Mouse (Mus musculus) embryo, embryonic 9.5 days (tissue): ENCODE results near the gene Ldhd.
A peak's percentile ranks its signal among the peaks of the same experiment; 100 is the strongest.
"Not testable (repeated sequence)": the region's sequence is repeated elsewhere in the genome, so short reads cannot be mapped to it uniquely, and the experiment has no call there.

Experiments
- DNase-seq: peaks from one replicate; pipeline ENCODE4 v3.0.0-alpha.2; 2017; ENCODE audit errors: extremely low spot score

Ldhd gene

DNA sequence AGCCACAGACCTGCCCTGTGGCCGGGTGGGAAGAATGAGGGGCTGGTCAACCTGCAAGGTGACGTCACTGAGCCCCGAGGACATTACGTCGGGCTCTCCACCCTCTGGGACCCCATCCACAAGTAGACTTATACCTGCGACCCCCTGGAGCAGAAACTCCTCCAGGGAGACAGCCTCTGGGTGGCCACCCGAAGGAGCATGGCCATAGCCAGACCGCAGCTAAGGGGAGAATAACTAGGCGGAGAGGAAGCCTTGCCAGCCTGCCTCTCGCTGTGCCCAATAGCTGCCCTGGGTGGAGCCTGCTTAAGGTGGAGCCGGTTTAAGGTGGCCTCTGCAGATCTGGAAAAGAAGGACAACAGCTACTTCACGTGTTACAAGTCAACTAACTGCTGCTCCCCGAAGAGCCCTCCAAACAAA is at the start of gene Ldhd:
Ldhd (minus strand) TSS at position 270 of the 417 bp plus-strand sequence.
- DNase-seq, result no peak

DNA sequence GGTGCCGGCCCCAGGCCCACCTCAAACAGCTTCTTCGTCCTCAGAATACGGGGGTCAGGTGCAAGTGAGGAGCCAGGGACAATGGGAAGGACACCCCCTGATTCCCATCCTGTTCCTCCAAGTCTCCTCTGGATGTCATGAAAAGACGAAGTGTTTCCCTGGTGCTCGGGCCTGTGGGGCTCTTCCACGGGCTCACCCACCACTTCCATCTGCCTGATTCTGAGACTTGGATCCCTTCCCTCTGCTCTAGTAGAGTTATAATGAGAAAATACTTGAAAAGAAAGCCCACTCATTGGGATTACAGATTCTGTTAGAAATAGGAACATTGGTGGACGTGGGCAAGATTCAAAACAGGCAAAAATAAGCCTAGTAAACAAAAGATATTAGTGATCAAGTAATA is 48.7 kb upstream of the Ldhd start:
- DNase-seq, result no peak

DNA sequence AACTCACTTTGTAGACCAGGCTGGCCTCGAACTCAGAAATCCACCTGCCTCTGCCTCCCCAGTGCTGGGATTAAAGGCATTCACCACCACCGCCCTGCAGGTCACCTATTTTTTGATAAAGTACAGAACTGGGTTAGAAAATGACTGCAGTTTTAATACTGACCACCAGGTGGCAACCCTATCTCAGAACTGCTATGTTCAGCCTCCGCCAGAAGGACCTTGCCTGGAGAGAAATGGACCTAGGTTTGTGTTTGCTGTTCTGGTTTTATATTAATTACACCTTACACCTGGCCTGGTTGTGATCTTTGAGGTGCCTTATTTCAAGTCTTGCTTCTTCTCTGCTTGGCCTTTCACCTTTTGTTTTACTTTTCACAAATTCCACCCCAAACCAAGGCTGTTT is 47.9 kb upstream of the Ldhd start:
- peak; percentile 67 for DNase-seq

DNA sequence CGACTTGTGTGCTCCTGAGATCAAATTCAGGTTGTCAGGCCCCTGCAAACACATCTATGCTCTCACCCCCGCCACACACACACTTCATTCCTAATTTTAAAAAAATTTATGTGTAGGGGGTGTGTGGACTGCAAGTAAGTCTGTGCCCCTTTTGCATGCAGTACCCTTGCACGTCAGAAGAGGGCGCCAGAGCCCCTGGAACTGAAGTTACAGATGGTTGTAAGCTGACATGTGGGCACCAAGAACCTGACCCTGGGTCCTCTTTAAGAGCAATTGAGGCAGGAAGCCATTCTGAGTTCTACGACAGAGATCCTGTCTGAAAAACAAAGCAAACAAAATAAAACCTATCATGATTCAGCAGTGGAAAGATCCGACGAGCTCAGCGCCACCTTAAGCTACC is 46.1 kb upstream of the Ldhd start:
- no peak for DNase-seq

DNA sequence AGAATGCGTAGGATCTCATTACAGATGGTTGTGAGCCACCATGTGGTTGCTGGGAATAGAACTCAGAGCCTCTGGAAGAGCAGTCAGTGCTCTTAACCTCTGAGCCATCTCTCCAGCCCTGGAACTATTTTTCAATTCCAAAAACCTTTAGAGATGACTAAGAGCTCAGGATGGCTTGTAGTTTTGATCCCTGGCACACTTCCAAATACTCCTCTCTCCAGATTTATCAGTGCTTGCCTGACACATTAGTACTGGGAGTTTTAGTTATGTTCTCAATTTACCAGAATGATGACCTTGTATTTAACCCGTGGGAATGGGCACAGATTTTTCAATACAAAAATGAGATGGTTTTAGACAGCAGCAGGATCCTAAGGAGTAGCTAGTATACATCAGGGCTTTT is 36.6 kb upstream of the Ldhd start:
- no peak for DNase-seq

DNA sequence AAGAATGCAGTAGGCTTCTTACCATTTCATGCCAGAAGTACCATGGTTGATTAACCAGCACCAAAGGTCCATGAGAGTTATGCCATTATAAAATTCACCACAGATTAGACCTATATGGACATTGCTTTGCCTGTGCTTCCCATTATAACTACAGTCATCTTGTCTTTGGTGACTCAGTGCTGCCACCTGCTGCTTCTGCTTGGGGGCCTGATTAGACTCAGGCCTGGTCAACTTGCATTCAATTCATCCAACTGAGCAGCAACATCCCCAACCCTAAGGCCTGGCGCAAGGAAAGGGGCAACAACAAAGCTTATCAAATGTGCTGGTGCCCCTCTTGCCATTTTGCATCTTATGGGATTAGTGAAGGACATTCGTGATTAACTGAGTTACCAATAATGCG is 32.3 kb upstream of the Ldhd start:
- peak; percentile 68 for DNase-seq

DNA sequence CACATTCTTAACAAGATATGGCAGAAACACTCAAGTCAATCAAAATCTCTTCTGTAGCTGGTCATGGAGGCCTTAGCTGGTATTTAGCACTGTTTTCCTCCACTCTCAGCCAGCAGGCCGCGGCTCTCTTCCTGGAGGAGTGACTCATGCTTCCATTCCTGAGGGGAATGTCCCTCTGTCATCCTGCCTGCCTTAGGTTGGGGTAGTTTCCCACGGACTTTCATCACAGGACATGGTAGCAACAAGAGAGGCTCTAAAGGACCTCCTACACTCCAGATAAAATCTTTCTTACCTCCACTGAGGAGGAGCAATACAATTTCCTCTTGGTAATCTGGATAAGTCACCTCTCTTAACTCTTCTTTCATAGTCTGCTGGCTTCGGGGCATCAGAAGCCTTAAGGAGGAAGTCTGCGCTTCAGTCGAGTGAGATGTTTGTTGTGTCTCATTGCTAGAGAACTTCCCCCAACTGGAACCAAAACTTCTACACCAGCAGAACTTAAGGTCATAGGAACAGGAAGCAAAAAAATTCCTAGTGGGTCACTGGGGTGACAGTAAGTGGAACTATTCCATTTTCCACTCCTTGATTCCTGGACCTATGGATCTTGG is 28.7 kb upstream of the Ldhd start:
- DNase-seq, result no peak

DNA sequence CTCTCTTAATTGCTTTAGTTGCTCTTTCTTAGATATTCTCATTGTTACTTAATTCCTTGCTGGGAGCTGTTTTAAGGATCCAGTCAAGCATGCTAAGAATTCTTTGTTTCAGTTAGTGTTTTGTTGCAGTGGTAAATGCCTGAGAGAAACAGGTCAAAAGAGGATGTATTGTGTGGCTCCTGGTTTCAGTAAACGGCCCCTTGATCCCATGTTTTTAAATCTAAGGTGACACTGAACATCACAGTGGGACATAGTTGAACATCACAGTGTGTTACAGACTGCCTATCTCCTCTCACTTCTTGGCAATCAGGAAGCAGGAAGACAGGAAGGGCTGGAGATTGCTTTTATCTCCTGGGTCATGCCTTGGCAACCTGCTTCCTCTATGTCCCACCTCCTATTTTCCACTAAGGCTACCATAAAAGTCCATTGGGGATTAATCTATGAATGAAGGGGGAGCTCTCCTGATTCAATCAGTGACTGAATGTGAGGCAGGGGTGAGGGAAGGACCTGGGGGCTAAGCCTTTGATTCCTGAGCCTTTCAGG is 27.2 kb upstream of the Ldhd start:
- no peak for DNase-seq

DNA sequence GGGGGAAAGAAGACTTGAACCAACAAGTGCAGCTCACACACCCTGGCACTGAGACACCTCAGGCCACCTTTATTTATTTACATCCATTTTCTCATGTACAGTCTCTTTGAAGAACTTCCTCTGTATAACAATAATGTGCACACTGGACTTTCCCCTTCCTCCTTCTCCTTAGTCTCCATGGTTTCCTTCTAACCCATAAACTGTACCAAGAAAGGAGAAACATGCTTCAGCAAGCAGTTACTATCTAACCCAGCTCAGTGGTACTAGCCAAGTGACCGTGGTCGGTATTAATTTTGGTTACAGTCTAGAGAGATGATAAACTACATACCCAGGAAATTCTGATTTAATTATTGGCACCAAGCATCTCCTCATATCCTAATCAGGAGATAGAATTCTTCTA is 23.4 kb upstream of the Ldhd start:
- no peak for DNase-seq

DNA sequence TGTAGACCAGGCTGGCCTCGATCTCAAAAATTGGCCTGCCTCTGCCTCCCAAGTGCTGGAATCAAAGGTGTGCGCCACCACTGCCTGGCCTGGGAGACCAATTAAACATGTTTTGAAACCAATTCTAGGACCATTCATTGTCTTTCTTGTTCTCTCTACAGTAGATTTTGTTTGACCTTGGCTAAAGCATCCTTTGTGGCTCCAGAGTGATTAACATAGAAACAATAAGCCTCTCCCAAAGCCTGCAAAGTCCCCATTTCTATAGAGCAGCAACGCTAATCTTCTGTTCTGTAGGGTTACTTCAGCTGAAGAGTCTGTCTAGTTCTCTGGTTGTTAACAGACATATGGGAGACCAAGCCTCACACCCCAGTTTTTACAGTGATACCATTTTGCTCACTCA is 20.5 kb upstream of the Ldhd start:
- DNase-seq, result no peak

DNA sequence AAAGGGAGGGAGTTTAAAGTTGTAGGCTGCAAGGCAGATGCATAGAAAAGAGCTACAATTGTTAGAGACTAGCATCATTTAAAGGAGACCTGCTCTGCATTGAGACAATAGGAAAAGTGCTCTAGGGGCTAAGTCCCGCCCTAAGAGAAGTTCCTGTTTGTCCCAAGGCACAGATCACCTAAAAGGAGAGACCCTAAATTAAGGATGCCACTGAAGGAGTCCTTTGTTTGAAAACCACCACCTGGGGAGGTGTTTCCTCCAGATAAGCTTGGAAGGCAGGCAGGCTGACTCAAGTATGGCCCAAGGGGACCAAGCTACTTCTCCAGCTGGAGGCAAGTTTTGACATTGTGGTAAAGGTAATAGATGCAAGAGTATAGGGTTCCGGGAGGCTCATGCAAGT is 18.7 kb upstream of the Ldhd start:
- no peak for DNase-seq

DNA sequence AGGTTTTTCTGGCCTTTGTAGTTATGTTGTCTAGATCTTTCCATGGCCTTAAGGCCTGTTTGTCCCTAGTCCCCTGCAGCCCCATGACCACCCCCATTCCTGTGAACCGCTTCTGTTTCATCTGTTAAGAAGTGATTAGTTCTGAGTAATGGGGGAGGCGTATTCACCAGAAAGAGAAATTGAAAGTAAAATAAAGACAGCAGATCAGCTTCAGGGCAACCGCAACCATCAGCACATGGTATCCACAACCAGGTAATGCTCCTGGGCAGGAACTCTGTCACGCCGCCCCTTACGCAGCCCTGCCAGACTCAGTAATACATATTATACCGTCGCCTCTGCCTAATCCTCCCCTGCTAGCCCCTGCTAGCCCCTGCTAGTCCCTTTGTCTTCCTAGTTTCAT is 15.5 kb upstream of the Ldhd start:
- no peak for DNase-seq

DNA sequence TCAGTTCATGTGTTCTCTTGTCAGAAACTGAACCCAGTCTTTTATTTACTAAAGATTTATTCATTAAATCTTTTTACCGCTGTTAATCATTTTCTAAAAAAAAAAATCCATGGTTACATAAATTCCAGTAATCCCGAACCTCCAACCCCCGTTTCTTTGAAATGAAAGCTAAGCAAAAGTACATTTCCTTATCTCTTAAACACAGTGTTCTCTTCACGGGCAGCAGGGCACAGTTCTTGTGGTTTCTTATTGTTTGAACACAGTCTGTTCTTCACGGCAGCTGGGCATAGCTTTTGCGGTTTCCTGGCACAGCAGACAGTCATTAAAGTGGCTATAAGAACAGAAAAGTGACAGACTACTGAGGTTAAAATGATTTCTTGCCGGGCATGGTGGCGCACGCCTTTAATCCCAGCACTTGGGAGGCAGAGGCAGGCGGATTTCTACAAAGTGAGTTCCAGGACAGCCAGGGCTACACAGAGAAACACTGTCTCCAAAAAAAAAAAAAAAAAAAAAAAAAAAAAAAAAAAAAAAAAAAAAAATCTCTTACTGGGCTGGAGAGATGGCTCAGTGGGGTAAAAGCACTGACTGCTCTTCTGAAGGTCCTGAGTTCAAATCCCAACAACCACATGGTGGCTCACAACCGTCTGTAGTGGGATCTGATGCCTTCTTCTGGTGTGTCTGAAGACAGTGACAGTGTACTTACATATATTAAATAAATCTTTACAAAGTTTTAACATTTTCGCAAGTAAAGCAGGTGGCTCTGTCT is 14.3 kb upstream of the Ldhd start:
- not testable (repeated sequence) for DNase-seq

DNA sequence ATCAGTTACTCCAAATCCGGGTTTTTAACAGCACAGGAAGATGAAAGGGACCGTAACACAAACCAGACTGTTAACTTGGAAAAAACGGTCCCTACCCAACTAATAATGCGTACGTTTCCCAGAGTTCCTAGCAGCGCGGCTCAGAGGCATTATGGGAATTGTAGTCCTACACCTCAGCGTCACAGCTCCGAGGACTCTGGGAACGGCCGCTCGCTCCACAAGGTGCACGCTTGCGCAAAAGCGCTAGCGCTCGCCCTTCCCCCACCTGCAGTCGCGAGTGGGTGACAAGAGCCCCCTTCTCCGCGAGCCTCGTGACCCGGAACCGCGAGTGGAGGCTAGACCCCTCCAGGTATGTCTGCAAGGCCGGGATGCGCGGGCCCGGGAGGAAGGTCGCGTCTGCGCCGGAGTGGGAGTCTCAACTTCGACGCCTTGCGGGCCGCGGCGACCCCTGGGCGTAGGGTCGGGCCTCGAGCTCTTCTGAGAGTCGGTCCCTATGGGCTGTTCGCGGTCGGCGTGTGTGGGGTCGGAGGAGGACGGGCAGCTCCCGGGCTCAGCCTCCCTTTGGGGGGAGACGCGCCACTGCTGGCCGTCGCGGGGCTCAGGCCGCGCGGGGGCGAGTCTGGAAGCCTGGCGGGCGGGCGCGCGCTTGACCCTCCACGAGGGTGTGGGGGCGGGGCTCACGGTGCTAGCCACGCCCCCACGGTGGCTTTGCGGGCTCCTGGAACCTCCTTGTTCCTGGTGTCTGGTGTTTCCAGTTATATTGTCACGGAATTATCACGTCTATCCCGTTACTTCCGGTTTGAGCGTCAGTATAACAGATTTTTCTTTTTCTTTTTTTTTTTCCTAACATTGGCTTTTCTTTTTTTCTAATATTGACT is 13.3 kb upstream of the Ldhd start, which contains the start of gene Zfp1:
Zfp1 (plus strand) TSS at position 138 of the 878 bp plus-strand sequence.
- DNase-seq, result peak; percentile 93

DNA sequence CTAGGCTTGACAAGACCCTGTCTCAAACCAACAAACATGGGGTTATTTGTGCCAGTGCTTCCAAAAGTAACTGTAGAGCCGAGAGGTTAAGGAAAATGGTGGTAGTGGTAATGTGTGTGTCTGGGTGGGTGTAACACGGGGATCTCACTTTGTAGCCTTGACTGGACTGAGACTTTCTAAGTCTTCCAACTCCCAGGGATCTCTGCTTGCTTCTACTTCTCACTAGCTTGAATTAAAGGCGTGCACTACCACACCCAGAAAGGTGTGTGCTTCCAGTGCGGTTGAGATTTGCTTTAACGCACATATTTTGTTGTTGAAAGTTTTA is 12.7 kb upstream of the Ldhd start:
- DNase-seq, result no peak

DNA sequence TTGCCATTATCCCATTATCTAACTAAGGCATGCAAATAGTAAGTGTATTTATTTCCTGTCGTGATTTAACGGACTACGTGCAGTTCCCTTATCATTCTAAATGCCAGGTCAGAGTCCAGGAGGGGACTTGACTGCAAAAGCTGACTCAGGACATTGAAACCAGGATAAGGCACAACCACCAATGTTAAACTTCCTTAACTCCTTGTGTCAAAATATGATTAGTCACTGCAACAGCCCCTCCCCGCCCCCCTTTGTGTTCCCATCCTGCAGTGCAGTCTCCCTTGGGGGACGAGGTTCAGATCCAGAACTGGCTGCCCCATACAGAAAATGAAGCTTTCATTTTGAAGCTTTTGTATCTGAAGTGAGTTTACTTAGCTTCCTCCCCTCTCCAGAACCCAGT is 12.3 kb upstream of the Ldhd start:
- DNase-seq, result no peak

DNA sequence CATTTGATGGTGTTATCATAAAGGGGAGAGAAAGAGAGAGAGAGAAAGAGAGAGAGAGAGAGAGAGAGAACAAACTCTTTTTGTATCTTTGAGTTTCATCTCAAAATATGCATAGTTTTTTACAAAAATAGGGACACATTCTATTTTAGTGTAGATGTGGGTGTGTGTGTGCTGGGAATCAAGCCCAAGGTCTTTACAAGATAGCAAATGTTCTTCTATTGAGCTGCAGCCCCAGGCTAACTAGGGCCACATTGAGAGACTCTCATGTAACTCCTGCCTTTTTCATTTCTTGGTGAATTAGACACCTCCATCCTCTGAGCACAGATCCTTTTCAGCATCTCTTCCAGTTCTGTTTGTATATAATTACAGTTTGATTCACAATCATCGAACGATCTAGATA is 10.9 kb upstream of the Ldhd start:
- no peak for DNase-seq

DNA sequence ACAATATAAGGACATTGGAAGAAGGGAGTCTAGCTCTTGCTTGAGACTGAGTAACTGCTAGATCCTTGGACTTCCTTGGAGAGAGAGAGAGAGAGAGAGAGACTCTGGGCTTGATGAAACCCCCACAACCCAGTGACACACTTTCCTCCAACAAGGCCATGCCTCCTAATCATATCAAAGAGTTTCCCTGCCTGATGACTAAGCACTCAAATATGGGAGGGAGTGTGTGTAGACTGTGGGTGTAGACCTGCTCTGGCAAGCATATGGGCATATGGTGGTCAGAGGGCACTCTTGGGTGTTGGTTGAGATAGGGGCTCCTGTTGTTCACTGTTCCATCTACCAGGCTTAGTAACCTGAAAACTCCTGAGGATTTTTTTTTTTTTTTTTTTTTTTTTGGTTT is 7.9 kb upstream of the Ldhd start:
- DNase-seq, result no peak

DNA sequence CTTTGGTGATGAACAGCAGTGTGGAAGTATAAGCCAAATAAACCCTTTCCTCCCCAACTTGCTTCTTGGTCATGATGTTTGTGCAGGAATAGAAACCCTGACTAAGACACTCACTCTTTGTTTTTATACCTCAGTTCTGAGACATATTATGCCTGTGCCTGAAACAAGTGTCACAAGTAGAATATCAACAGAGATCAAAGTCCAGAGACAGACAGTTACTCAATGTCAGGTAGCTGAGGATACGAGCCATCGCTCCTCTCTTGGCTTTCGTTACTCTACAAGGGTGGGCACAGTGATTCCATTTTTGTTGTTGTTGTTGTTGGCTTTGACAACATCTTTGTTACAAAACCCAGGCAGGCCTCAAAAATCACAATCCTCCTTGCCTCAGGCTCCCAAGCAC is 2.8 kb upstream of the Ldhd start:
- DNase-seq, result no peak

DNA sequence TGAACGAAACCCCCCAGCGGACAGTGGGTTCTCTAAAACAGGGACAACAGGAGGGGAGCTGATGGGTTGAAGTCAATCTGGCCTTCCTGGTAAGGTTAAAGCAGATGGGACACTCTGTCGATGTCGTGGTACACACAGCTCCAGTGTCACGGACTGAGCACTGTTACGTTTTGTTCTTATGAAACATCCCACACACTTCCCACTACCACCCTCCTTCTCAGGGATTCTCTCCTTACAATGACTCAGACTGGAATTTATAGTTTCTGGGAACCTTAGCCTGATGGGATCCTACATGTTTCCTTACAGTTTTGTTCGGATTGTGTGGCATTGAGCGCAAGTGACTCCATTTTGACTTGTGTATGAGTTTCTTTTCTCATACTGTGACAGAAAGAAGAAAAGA is 1.4 kb upstream of the Ldhd start:
- DNase-seq, result no peak

DNA sequence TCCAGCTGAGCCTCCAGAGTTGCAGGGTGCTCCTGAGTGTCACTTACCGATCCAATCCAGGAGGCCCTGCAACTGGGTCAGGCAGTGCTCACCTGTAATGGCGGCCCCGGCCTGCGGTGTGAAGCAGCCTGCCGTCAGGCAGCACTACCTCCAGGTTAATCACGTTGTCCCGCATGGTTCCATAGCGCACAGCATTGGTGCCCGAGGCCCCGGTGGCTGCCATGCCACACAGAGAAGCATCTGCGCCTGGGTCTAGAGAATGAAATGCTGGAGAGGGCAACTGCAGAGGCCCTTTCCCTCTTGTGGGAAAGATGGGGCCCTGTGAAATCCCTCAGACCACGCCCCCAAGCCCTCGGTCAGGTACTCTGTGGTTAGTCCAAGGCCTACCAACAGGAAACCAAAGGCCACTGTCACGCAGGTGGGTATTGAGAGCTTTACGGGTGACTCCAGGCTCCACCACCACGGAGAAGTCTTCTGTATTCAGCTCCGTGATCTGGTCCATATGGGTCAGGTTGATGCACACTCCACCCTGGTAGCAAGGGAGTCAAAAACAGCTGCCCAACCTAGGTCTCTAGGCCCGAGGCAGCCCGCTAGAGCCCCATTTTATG is 1.2 kb downstream of the Ldhd start:
- no peak for DNase-seq

DNA sequence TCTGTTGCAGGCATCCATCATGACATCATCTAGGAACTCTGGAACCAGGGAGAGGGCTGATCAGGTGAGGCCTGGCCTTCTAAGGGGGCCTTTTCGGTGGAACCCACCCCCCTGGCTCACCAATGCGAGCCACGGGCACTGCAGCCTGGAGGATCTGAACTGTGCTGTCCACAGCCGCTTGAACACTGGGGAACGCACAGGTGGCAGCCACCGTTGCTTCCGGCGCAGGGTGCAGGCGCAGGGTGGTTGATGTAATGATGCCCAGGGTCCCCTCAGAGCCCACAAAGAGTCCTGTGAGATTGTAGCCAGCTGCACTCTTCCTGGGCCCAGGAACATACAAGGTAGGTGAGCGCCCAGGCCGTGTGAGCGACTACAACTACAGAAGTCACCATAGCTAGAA is 1.8 kb downstream of the Ldhd start:
- DNase-seq, result no peak
